Mouse (Mus musculus): ENCODE measurements around the gene Tspan31.
A peak's percentile ranks its signal among the peaks of the same experiment; 100 is the strongest.
"Not testable (repeated sequence)": the region's sequence is repeated elsewhere in the genome, so short reads cannot be mapped to it uniquely, and the experiment has no call there.

Gene Tspan31

DNA sequence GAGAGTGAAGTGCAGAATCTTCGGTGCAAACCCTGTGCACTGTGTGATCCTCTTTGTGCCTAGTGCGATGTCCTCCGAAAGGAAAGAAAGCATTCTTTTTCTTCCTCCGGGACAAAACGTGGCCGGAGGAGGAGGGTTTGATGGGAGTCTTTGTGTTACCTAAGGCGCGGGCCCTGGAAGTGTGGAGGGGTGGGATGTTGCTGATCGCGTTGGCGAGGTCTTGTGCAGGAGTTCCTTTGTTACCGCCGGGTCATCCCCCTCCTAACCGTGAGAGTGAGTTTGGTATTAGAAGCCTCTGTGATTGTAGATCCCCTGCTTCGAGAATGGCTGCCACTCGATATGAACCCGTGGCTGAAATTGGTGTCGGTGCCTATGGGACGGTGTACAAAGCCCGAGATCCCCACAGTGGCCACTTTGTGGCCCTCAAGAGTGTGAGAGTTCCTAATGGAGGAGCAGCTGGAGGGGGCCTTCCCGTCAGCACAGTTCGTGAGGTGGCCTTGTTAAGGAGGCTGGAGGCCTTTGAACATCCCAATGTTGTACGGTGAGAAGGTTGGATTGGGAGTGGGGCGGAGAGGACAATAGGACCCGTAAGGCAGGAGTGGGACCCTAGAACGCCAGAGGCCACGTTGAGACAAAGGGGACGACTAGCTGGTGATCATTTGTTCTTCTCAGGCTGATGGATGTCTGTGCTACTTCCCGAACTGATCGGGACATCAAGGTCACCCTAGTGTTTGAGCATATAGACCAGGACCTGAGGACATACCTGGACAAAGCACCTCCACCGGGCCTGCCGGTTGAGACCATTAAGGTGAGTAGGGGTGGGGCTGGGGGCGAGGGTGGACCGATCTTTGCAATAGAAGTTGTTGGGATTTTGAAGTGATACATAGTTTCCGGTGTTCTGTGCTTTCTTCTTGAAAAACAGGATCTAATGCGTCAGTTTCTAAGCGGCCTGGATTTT, 5.9 kb downstream of the Tspan31 start:
- DNase-seq = no peak

- DNase-seq = peak; percentile 98
Observed at GRCm38 (mm10) chr10:127063239-127063872, 6.7 kb downstream of the Tspan31 start, which contains the start of gene Cdk4. Gene Cdk4 (plus strand): TSS chr10:127063534.

DNA sequence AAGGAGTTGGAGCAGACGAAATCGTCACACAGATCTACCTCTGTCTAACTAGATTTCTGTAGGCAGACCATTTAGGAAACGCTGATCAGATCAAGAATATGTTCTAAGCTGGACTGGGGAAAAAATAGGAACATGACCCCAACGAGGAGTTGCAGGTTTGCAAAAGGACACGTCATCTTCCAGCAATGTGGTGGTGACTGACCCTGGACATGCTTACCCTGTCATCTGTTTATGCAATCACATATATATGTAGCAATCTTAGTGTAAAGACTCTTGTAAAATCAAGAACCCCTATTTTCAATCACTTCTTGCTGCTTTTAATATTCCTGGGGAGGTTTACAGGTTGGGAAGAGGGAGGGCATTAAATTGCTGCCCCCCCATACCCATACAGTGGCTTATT, 7.6 kb downstream of the Tspan31 start:
- no peak for DNase-seq

DNA sequence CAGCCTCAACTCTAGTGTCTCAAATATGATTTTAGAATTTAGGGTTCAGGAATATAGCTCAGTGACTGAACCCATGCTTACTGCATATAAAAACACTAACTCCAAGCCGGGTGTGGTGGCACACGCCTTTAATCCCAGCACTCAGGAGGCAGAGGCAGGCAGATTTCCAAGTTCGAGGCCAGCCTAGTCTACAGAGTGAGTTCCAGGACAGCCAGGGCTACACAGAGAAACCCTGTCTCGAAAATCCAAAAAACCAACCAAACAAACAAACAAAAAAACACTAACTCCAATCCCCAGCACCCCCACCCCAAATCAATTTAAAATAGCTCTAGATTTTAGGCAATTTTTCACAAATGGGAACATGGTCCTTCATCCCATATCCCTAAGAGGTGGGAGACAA, 8.0 kb downstream of the Tspan31 start:
- not testable (repeated sequence) for DNase-seq

DNA sequence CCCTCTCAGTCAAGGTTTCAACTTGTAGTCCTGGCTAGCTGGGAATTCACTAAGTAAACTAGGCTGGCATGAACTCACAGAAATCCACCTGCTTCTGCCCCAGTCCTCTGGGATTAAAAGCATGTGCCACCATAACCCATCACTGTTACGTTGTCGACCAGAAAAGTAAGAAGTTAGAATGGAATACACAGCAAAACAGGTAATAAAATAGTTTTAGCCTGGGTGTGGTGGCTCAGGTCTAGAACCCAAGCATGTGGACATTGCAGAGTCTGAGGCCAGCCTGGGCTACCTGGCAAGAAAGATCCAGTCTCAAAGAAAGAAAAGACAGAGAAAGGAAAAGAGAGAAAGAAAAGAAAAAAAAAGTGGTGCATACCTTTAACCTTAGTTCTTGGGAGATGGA, 8.6 kb downstream of the Tspan31 start:
- DNase-seq = no peak

DNA sequence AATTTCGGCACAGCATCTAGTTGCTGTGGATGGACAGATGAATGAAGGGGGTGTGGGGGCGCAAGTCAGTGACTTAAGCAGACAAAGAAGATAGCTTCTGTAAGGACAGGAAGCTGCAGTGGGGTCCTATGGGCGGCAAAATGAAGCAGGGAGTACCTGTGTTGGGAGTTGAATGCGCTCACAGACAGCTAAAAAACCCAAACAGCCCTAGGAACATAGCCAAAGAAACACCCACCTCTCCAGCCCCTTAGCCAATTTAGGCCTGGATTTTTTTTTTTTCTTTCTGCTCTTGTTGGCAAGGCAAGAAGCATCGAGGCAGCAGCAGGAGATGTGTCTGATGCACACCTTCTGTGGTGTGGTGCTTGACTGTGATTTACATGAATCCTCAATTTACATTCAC, 9.0 kb downstream of the Tspan31 start:
- DNase-seq = no peak

DNA sequence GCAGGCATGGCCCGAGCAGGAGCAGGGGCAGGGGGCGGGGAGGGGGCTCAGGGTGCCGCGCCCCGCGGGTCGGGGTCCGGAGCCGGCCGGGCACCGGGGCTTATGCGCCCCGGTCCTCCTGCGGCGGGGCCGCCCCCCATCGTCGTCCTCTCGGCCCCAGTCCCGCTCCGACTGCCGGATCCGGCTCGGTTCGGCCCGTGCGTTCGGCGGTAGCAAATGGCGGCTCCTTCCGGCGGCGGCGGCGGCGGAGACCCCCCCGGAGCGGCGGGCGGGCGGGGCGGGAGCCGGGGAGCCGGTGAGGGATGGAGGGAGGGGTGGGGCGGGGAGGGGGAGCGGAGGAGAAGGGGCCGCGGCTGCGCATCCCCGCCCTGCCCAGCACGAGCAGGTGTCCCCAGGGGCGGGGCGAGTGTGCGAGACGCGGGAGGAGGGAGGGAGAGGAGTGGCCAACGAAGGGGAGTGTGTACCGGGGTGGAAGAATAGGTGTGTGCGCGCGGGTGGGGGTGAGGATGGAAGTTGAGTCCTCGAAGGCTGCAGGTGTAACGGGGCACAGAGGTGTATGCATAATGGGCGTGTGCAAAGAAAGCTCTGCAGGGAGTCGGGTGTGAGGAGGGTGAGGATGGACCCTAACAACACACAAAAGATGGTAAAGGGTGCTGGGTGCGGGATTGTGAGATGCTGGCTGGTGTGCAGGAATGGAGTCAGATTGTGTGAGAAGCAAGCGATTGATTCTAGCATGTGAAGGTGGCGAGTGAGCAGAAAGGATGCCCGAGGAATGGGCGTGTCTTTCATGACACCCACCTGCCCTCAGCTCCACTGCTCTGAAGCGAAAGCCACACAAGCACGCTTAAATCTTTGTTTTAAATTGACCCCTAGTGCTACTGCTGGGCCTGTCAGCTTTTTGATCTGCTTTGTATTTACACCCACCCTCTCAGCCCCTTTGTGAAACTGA, 9.8 kb downstream of the Tspan31 start, which contains the start of gene March9:
TSS of gene March9 (minus strand) at position 217 of the 949 bp plus-strand sequence.
- DNase-seq = peak; percentile 80

- DNase-seq = no peak
Observed at GRCm38 (mm10) chr10:127059174-127059967, 10.7 kb downstream of the Tspan31 start.

DNA sequence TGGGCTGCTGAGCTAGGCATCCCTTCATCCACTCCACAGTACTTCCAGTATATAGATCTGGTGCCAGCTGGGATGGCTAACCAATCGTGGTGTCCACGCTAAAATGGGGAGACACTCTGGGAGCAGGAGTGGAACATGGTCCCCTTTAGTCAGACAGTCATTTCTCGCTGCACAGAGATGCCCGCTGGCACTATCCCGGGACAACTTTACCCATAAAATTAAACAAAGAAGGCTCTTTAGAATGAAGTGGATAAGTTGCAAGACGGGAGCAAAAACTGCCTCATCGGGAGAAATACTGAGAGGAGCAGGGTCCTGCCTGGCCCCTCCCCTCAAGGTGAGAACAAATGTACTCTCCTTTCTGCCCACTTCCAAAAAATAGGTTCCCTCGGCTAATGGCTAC, 11.4 kb downstream of the Tspan31 start:
- DNase-seq = no peak

DNA sequence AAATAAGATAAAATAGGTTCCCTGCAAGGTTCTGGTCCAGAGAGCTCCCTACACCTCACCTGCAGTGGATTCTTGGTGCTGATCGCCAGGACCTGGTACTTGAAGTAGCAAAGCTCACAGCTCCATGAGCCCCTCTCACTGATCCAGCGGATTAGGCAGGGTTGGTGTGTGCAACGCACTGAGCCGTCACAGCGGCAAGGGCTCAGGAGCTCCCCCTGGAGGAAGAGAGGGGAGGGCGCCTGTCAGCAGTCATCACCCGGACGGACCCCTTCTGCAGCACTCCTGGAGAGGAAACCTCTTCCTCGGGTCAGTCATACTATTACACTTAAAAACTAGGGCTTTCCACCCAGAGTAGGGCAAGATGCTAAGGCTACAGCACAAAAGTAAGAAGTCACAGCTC, 11.9 kb downstream of the Tspan31 start:
- peak; percentile 87 for DNase-seq

- no peak for DNase-seq
Observed at GRCm38 (mm10) chr10:127056490-127056889, 13.6 kb downstream of the Tspan31 start.

DNA sequence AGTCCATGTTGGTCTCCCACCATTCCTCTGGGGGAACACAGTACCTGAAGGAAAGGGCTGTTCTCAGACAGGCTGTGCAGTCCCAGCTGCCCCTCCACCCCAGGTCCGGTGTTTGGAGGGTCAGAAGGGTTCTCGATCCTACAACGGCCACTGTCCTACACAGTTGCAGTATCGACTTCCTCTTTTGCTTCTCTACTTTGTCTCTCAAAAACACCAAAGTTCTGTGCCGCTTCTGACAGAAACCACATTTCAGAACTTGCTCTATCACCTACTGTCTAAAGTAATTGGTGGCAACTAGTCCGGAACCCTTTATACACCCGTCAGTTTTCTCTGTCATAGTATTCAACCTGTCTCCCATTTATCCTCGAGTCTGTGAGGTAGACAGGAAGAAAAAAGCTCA, 14.7 kb downstream of the Tspan31 start:
- DNase-seq = no peak

DNA sequence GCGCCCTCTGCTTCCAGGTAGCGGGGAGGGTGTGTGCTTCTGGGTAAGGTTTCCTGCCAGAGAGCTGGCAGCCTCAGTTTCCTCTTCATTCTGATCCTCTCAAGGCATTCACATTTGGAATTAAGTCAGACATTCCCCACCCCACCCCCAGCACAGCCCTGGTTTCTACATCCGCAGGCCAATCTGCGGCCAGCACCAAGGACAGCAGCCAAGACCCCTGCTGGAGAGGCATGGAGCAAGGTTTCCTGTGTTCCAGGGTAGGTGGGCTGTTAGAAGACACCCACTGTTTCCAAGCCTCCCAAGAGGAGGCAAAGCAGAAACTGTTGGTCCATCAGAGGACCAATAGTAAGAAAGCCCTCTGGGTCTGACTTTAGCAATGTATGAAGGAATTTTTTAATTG, 15.4 kb downstream of the Tspan31 start:
- DNase-seq = no peak

- no peak for DNase-seq
Observed at GRCm38 (mm10) chr10:127050119-127050474, 20.0 kb downstream of the Tspan31 start.

- DNase-seq = no peak
Observed at GRCm38 (mm10) chr10:127049395-127050118, 20.5 kb downstream of the Tspan31 start.

DNA sequence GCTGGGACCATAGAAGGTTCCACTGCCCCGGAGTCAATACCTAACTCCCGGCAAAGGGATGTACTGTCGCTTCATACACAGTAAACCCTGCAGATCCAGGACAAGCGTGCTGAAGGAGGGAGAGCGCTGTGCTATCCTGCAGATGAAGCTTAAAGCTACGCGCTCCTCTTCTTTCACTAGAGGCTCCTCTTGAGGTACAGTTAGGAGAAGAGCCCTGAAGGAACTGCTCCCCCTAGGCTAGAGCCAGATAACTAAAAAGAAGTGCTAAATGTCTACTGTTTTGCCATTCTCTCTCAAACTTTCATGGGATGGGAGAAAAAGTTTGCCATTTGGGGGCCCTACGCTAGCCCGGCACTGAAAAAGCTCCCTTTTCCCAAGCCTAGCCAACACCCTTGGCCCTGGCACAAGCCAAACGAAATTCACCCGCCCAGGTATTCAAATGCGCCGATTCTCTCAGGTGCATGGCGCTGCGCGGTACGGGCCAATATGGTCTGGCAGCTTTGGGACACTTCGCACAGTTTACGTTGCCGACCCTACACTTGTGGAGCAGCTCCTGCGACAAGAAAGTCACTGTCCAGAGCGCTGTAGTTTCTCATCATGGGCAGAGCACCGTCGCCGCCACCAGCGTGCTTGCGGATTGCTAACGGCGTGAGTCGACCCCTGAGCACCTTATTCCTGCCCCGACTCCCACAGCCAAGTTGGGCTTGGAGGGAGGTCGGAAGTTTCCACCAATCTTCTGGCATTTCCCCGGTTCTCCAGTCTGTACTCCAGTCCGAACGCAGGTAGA, 21.3 kb downstream of the Tspan31 start:
- DNase-seq = no peak

DNA sequence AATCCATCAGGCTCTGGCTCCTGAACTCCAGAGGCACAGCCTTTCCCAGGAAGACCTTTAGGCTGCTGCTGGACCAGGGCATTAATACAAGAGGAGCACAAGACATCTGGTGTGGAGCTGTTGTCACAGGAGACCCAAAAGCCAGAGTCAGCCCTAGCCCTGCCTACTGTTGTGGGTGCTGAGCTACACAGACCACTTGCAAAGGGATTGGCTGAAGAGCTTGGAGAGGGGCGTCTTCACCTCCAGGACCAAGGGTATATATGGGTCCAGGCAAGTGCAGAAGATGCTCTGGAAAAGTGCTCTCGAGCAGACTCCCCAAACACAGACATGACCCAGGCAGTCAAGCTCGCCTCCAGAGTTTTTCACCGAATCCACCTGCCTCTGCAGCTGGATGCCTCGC, 22.1 kb downstream of the Tspan31 start, which contains the start of gene Cyp27b1:
TSS of gene Cyp27b1 (plus strand) at position 297 of the 400 bp plus-strand sequence.
- DNase-seq = no peak

GRCm38 (mm10) chr10:127043187-127043586, 26.9 kb downstream of the Tspan31 start:
- DNase-seq = no peak

- no peak for DNase-seq
Observed at GRCm38 (mm10) chr10:127042468-127043115, 27.5 kb downstream of the Tspan31 start.
